Mouse (Mus musculus) right cerebral cortex, postnatal 25 days (tissue): ENCODE measurements at regions not wholly inside any gene's neighbourhood (a gene's known extent, or its start where the extent isn't known, plus 50 kb on each side); places are given as distances from the start of the nearest gene placed in this dataset.

Source experiments
- DNase-seq: peaks from one replicate; pipeline ENCODE4 v3.0.0; 2022

DNA sequence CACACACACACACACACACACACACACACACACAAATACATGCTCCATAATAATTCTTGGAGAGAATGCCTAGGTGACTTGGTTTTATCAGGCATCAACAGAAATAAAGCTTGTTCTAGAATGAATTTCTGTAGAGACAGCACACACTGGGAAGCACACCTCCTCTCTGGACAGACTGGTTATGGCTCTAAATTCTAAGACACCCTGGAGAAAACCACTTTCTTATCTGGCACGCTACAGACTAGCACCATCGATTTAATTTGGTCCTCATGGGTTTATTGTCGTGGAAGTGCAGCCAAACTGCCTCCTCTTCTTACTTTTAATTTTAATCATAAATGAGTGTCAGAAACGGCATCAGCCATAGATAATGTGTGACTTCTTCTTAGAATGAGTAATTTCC, 422.8 kb upstream of the Adgrl2 start:
- DNase-seq = no peak

GRCm38 (mm10) chr3:149410518-149410917, 420.2 kb upstream of the Adgrl2 start:
- no peak for DNase-seq

DNA sequence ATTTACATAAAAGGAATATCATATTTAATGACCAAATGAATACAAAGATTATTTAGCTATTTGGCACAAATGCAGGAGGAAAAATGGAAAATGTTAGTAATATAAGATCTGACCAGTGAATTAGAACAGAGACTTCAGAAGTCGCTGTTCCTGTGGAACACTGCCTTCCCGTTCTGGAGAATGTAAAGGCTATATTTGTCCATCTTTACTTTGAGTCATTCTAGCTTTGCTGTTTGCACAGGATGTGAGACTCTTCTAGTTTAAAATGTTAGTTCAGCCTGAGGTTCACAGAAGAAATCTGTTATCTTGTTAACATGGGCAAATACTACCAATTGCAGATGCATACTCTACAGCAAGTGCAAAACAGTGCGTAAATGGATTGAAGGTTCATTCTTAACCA, 418.5 kb upstream of the Adgrl2 start:
- no peak for DNase-seq

GRCm38 (mm10) chr3:149405872-149406271, 415.5 kb upstream of the Adgrl2 start:
- DNase-seq = no peak

DNA sequence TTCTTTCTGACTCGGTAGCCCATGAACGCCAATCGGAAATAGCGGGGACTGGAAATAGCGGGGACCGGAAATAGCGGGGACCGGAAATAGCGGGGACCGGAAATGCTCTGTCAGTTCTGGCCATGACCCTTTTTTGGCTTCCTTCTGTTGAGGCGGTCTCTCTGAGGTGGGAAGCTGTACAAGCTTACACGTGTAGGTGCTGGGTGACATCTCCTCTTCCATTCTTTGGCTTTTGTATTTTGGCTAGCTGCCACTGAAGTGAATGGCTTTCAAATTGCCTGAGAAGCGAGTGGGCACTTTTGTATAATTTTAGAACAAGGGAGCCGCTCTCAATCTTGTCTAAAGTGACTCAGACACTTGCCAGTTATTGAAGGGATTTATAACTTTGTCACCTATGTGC, 414.3 kb upstream of the Adgrl2 start:
- DNase-seq = no peak

- no peak for DNase-seq
Measured at GRCm38 (mm10) chr3:149402496-149402895, 412.1 kb upstream of the Adgrl2 start.

DNA sequence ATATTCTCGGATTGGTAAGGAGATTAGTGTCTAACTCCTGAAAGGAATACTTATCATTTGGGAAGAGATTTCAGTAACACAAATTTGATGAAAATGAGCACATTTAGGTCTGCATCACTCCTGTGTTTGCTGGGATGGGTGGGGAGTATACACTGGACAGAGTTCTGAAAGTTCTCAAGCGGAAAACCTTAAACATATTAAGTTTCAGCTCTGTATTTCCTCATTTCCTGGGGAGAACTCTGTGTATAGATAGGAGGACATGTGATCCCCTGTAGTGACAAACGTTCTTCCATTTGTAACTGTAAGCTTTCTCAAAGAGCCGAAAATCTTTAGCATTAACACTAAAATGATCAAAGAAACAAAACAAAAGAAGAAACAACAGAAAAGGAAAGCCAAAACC, 404.7 kb upstream of the Adgrl2 start:
- no peak for DNase-seq

- no peak for DNase-seq
Measured at GRCm38 (mm10) chr3:149393317-149394172, 403.2 kb upstream of the Adgrl2 start.

- DNase-seq = no peak
Measured at GRCm38 (mm10) chr3:149392164-149392563, 401.8 kb upstream of the Adgrl2 start.

- DNase-seq = no peak
Measured at GRCm38 (mm10) chr3:149387537-149387936, 397.2 kb upstream of the Adgrl2 start.

- no peak for DNase-seq
Measured at GRCm38 (mm10) chr3:149386027-149386426, 395.7 kb upstream of the Adgrl2 start.

DNA sequence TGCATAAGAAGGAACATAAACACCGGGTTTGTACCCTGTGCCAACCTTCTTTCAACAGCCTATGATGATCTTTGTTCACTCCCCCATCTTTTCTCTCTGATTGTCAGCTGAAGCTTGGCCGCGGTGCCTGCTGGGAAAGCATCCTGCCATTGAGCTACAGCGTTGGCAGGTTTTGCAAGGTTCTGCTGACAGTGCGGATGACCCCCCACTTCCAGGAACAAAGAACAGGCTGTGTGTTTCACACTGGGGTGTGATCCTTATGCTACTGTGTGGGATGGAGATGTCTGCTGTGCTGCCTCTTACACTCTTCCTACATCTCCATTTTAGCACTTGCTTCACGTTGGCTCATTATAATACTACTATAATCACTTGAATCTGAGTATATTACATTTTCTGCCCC, 395.0 kb upstream of the Adgrl2 start:
- no peak for DNase-seq

DNA sequence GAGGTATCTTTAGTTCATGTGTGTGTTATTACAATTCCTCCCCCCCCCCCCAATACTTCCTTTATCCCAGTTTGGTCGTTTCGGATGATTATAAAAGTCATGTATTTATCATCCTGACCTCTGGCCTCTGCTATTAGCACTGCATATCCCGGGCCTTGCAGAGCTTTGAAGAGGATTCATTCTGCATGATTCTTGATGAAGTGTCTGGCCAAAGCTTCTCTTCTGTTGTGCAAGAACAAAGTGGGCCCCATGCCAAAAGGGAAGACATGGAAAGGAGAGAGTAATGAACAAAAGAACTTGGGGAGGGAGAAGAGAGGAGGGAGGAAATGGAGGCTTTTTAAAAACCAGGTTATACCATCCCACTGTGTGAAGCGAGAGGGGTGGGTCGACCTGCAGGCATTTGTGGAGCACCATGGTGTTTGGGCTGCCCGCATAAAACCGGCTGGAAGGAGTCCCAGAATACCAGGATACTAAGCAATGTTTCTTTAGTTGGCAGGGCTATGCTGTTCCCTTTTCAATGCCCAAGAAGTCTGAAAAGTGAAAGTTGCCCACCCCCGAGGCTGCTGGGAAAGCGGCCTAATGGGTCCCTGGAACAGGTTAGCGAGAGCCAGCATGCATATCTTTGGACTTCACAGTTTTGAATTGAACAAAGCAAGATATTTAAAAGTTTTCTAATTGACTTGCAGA, 391.3 kb upstream of the Adgrl2 start:
- peak; percentile 32 for DNase-seq

DNA sequence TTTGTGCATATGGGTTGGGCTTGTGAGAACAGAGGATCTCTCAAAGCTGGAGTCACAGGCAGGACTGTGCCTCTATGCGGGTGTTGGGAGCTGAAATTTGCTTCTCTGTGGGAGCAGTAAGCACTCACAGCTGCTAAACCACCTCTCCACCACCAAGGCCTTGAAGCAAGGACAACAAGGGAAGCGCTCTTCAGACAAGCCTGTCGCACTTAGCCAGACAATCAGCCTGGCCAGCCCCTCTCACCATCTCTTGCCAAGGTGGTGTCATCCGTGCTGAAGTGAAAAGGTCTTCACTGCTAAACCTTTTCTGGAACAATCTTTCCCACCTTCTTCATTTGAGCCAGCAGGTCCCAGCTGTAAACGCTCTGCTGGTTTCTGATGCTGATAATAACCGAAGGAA, 390.7 kb upstream of the Adgrl2 start:
- no peak for DNase-seq

DNA sequence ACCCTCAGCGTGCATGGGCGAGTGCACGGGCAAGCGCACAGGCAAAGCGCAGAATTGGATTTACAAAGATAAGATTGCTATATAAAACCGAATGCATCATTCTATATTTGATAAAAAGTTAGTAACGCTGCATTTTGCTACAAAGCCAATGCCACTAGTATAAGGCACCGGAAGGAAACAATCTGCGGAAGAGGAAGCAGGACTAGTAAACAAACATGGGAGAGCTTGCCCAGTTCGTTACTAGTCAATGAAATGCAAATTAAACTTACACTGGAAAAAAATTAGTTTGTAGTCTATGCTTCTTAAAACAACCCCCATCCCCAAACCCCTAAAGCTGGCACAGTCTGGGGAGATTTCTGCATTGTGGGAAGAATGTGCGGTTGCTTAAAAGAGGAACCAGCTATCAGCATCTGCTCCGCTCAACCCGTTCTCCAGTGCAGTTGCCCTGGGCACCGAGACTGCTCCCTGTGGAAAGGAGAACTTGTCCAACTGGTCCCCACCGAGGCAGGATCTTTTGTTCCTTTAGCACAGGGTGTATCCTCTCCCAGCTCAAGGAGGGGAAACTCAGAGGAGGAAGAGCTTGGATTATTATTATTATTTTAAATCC, 389.6 kb upstream of the Adgrl2 start:
- no peak for DNase-seq

- DNase-seq = no peak
Measured at GRCm38 (mm10) chr3:149379249-149379865, 389.0 kb upstream of the Adgrl2 start.

DNA sequence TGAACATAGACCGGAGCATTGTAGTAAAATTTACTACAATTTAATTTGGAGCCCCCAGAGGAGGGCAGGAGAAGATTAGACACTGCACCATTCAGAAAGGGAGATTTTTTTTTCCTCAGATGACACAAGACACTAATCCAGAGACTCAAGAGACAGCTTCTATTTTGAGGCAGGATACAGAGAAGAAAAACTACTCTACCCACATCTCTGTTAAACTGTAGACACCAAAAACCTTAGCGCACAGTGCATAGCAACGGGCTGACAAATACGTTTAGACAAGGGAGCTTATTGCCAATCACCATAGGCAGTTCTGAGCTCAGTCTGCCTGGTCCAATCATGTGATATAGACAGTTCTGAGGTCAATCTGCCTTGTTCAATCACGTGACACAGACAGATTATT, 381.1 kb upstream of the Adgrl2 start:
- no peak for DNase-seq

GRCm38 (mm10) chr3:149370517-149371227, 380.3 kb upstream of the Adgrl2 start:
- no peak for DNase-seq

DNA sequence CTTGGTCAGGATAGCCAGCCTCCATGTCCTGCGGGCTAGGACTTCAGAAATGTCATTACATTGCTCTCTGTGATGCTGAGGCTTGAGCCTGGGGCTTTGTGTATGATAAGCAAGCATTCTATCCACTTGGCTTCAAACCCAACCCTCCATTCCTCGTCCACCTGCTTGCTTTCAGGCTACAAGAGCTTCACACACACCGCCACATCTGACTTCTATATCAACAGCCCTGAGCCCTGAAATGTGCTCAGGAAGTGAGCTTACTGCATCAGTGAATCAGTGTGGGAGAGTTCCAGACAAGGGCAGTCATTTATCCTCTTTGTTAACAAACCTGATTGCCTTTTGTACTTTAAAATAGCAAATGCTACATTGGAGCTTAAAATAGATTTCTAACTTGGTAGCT, 377.5 kb upstream of the Adgrl2 start:
- DNase-seq = no peak

DNA sequence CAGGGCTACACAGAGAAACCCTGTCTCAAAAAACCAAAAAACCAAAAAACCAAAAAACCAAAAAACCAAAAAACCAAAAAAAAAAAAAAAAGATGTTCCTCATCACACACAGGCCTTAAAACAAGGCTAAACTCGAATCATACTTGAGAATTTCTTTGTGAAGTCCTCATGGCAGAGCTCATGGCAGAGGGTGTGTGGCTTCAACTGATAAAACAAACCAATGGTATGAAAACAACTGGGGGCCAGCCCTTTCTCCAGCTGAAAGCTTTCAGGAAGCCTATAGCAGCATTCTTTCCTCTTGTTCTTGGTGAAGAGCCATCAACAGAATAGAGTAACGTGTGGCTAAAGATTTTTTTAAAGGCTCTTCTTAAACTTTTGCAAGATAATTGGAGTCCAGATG, 369.8 kb upstream of the Adgrl2 start:
- no peak for DNase-seq

- no peak for DNase-seq
Measured at GRCm38 (mm10) chr3:149358570-149359193, 368.3 kb upstream of the Adgrl2 start.

DNA sequence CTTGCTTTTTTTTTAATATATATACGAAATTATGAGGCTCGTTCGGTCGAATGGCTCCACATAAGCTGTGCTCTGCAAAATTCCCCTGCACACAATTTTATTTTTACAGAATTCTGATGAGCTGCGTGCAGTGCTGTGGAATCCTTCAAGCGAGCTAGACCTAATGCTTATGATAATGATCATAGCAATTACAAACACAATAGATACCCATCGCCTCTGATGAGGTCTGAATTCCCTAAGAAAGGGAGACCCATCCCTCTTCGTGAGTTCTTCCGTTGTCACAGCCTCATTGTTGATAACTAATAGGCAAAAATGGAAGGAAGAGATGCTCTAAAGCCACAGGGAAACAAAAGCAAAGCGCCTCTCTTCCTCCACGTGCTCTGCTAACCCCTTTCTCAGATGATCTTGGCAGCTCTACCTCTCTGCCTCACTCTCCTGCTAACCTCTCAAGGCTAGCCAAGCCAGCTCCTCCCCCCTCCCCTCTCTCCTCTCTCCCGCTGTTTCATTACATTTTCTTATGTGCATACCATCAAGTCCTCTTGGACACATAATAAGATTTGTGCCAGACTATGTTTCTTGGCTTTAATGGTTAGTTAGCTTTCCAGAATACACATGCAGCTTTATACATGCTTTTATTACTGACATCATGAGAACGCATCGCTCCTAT, 367.7 kb upstream of the Adgrl2 start:
- no peak for DNase-seq
